Mouse (Mus musculus) lung, postnatal 36 days (tissue): Measurements from ENCODE around the gene Tekt5.

Source experiments
- DNase-seq: peaks from one replicate; pipeline ENCODE4 v3.0.0; 2022; ENCODE audit warnings: mixed read lengths

Gene Tekt5

DNA sequence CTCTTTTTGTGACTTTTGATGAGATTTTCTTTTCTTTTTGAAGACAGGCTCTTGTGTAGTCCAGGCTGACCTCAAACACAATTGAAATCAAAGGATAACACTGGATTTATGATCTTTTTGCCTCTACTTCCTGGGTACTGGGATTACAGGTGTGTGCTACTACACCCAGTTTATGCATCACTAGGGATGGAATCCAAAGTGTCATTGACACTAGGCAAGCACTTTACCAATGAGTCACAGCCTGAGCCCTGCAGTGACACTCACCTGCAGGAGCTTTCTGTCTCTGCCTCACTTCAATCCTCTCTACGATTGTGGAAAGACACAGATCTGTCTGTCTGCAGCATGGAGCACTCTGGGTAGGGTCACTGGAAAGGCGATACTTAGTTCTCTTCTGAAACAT is 59.3 kb downstream of the Tekt5 start:
- no peak for DNase-seq

DNA sequence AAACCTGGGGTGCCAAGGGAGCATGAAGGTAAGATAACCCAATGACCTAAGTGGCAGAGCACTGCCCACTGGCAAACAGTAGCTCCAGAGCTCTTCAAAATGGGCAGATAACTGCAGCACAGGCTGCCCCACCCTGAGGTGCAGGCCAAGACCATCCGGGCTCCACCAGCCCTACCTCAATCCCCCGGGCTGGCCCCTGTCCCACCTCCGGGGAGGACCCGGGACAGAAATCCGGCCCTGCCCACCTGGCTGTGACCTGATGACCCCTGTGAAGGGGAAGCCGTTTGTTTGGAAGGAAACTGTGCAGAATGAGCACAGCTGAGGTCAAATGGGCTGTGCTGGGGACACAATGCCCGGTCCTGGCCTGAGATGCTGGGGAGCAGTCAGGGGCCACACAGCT is 62.6 kb downstream of the Tekt5 start:
- DNase-seq: no peak

DNA sequence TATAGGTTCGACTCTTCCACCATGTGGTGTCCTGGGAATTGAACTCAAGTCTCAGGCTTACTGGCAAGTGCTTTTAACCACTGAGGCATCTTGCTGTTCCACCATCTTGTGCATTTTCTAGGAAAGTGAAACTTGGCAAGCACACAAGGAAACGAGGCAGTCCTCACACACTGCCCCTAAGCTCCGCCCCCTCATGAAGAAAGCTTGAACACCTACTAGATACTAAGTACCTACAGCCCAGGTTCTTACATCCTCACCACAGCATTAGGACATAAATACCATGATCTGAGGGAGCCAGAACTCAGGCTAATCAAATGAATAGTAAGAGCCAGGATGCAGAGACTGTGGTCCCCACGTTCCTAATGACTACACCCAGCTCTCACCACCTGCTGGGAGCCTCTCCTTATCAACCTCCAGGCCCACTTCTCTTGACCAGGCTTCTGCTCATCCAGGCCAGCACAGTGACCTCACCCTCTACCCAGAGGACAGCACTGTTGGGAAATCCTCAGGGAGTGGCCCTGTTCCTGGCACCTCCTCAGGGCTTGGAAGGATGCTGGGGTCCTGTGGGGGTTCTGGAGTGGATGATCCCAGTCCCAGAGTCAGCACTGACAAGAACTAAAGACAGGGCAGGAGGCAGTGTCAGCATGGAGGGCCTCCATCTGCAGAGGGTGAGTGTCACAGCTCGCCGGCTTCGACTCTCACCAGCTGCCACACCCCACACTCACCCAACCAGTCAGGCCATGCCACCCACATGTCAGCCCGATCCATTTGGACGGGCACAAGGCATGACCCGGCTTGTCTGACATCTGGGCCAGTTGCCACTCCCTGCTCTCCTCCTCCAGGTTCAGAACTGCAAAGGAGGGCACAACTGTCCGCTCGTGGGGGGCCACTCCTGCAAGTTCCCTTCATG is 64.4 kb downstream of the Tekt5 start:
- peak; percentile 74 for DNase-seq

DNA sequence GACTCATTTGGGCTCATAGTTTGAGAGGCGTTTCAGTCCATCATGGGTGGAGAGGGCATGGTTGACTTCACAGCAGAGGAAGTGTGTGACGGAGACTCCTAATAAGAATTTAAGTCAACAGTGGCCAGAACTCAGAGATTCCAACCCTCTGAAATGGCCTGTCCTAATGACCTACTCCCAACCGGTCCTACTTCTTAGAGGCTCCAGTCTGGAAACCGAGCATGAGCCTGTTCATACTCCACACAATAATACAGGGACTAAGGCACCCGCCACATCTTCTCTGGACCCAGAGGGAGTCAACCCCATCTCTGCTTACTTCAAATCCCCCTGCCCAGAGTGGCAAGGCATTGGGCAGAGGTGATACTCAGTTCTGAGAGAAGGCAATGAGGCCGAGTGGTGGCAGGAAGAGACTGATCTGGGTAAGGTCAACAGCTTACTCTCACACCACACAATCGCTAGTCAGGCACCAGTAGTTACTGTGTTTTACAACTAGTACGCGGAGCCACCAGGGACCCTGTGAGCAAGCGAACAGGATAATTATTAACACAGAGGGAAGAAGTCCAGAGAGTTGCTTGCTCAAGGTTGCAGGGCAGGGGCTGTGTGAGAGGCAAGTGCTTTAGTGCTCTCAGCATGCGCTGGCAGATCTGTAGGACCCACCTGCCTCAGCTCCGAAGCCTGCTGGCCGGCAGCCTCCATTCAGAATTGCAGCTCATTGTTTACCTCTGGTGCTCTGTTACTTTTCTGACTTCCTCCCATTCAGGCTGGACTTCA is 67.5 kb downstream of the Tekt5 start:
- peak; percentile 50 for DNase-seq

DNA sequence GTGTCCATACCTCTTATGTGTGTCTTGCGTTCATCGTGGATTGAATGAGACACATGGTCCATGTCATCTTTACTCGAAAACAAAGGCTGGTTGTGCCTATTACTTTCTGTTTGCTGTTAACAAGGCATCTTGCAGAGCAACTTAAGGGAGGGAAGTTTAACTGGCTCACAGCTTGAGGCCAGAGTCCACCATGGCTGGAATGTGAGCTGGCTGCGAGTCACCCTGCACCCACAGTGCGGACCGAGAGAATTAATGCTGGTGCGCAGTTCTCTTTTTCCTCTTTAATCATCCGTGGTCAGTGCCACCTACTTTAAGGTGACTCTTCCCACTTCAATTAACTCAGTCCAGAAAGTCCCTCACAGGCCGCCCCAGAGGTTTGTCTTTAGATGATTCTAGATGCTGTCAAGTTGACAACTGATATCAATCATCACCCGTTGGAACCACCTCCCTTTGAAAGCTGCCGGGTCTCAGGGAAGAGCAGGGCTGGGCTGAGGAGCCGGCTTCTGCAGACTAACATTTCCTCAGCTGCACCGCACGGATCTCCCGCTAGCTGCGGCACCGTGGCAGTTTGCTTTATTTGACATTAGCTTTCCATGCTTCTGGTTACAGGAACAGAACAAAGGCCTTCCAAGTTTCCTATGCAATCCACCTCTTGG is 75.2 kb downstream of the Tekt5 start:
- DNase-seq: no peak

DNA sequence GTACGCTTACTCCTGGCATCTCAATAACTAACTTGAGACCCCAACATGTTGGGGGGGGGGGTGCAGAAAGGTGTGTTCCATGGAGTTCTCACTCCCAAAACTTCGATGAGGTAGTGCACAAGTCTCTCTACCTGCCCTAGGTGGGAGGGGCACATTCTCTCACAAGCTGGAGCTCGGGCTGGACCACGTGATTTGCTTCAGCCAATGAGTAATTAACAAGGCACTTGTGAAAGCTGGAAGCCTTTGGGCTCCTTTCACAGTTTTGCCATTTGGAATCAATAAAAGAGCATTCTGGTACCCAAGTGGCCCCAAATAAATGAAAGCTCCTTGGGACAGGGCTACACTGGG is 78.1 kb downstream of the Tekt5 start:
- no peak for DNase-seq

DNA sequence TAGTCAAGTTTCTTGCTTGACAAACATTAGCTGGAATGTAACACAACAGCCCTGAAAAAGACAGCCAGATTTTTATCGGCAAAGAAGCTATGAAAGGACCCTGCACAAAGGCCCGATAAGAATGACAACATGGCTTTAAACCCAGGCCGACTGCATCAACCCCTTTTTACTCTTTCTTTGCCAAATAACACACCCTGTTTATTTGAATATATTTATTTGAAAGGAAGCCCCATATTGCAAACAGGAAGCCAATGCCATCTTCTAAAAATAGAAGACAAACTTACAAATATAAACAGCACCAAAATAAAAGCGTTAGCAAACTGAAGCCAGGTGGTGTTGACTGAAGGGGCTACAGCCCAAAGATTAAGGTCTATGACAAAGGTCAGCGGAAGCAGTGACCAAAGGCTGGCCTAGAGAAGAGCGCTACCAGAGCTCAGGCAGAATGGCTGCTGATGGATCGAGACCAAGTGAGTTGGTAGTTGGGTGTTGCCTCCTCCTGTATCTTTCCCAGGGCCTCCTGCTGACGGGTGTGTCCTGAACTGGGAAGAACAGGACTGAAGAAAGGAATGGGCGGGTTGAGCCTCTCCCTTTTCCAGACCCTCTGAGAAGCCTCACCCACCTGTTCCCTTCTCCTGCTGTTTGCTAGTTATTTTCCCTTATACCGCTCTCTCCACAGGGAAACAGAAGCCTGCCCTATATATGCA is 78.6 kb downstream of the Tekt5 start:
- peak; percentile 51 for DNase-seq

DNA sequence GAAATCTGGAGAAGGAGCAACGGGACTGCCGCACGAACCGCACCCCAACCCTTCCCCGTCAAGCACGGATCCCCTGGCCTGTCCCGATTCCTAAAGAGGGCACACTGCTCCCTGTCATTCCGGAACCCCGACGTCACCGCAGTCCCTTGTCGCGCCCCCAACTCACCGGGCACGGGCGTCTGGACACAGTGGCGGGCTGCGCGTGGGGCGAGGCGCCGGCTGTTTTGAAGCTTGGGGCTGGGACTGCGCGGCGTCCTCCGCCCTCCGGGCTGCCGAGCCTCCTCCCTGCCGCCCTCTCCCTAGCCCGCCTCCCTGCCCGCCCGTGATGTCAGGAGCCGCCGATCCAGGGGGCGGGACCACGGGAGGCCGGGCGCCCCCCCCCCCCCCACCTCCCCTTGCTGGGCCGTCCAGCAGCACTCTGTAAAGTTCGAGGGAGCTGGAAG is 81.6 kb downstream of the Tekt5 start, which contains the start of gene Emp2:
Gene Emp2 (minus strand): TSS at position 323 of the 443 bp plus-strand sequence.
- DNase-seq: peak; percentile 77

DNA sequence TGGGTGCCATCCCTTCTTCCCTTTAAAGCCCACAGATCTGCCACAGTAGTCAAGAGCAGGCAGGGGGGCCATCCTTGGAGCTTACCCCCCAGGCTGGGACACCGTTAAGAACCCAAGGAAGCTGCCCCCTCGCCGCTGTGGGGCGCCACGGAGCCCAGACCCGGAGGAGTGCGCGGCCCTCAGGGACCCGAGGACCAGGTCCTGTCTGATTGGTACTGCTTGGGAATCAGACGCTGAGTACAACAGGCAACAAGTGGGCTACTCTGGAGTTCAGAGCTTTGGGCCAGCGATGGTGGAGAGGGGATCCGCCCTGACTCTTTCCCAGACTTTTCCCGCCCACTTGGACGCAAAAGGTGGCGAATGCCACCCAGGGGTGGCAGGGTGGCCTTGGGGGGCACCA is 82.1 kb downstream of the Tekt5 start:
- peak; percentile 71 for DNase-seq

DNA sequence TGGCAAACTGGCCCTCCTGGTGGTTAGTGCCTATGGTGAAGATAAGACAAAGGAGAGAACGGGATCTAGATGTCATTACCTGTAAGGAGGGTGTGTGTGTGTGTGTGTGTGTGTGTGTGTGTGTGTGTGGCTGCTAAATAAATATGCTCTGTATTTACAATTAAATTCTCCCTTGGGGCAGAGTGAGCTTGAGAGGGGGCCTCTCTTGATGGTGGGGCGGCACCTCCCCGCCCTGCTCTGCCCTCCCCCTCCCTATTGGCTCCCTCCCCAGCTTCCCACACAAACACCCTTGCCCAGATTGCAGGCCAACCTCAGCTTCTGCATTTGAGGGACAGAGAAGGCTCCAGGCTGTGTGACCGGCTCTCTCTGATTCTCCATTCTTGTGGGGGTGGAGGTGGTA is 83.3 kb downstream of the Tekt5 start:
- peak; percentile 60 for DNase-seq

DNA sequence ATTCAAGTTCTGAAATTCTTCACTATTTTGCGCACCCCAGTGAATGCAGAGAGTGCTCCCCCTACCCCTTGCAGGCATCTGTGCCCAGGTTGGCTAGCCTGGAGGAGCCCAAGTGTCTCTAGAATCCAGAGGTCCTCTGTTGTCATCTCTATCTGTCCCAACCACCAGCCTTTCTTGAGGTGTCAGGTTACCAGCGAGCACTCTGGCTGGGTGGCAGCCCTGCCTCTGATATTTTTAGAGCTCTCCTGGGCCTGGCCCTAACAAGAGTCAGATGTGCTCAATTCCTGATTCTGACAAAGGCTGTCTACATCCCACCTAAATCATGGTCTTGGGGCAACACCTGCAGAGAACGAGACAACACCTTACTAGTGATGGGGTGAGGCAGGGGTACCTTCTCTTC is 84.2 kb downstream of the Tekt5 start:
- DNase-seq: no peak

DNA sequence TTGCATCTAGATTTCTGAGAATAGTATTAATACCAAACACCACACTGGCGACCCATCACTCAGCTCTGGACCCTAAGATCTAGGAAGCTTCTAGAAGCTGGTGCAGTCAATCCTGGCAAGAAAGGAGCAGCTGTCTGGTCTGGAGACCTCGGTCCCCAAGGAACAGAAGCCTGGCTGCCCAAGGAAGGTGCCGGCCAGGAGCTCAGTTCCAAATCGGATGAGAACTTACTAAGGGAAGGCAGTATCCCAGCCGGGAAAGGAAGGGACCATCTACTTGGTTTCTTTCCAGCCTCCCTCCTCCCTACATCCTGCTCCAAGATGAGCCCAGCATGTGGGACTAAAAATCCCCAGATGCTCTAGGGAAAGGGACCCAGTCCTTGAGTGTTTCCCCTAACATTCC is 84.8 kb downstream of the Tekt5 start:
- DNase-seq: no peak
